8 mouse cellular contexts compared by ENCODE assay signal in genomic region chr5:96997310-96997801, GRCm38 (mm10). TPM values are rescaled to one million over a fixed set of nuclear protein-coding genes. Genes with fewer than 3 reads are reported as not detected.
DNase-seq lines count a peak whose midpoint lies in the region; ATAC-seq and TF ChIP-seq lines count a peak whose summit lies in the region.

Bmp2k (plus strand) TSS chr5:96997689.

- no peaks in the 10 kb centered on the region for H3K27me3 ChIP-seq in lung, embryonic 16.5 days (ENCODE audit: control insufficient read depth, insufficient read depth, low read depth, low read length)
- H3K27me3 ChIP-seq in thymus, adult 2 months (ENCODE audit: control insufficient read depth, insufficient read depth, low read length) = no peaks in the 10 kb centered on the region

- no peaks in the 10 kb centered on the region for H3K36me3 ChIP-seq in lung, embryonic 16.5 days (ENCODE audit: control insufficient read depth, insufficient read depth, low read length)
- no peaks in the 10 kb centered on the region for H3K36me3 ChIP-seq in thymus, adult 2 months (ENCODE audit: control insufficient read depth, insufficient read depth, low read length)

- H3K27ac ChIP-seq in lung, embryonic 16.5 days (ENCODE audit: low read length) = peak within 1 kb of the TSS; percentile 97
- H3K27ac ChIP-seq in thymus, adult 2 months (ENCODE audit: control insufficient read depth, insufficient read depth, low read length) = peak within 1 kb of the TSS; percentile 92

- peak; percentile 85 for TF ChIP-seq POLR2A in thymus, adult 2 months (IDR thresholded peaks at IDR 0.05; ENCODE audit: control insufficient read depth, extremely low read depth, insufficient read depth, low read length, poor library complexity)

- H3K4me1 ChIP-seq in lung, embryonic 16.5 days (replicated peaks; ENCODE audit: control insufficient read depth, insufficient read depth, low read length) = peaks cover 14% of the 10 kb centered on the region
- peaks cover 24% of the 10 kb centered on the region for H3K4me1 ChIP-seq in thymus, adult 2 months (replicated peaks; ENCODE audit: control insufficient read depth, insufficient read depth, low read length)

- ATAC-seq in frontal cortex, adult (ENCODE audit: low TSS enrichment) = peak; percentile 92
- ATAC-seq in hematopoietic stem cell, adult 5-6 weeks (replicated peaks in 1 of 2; ENCODE audit: insufficient read depth in 1 of 2, low FRiP score in 2 of 2, low TSS enrichment in 1 of 2, low read depth in 1 of 2, poor library complexity in 2 of 2, severe bottlenecking in 2 of 2) = peak; percentile 65 to 70
- ATAC-seq in lung, embryonic 16.5 days (ENCODE audit: low read depth) = peak; percentile 96

- H3K9me3 ChIP-seq in lung, embryonic 16.5 days (ENCODE audit: control insufficient read depth, low read length) = no peaks in the 10 kb centered on the region

- H3K9ac ChIP-seq in lung, embryonic 16.5 days (ENCODE audit: low read length) = peak within 1 kb of the TSS; percentile 77

- TF ChIP-seq CTCF in thymus, adult 2 months (IDR thresholded peaks at IDR 0.05; ENCODE audit: borderline replicate concordance, control insufficient read depth, extremely low read depth, insufficient read depth, low read length, poor library complexity) = no peak

- H3K4me2 ChIP-seq in lung, embryonic 16.5 days (ENCODE audit: low read depth, low read length) = peak within 1 kb of the TSS; percentile 70

- peak; percentile 88 for DNase-seq in MN1 (ENCODE audit: low spot score)
- DNase-seq in cerebellum, adult 8-10 months = peak; percentile 82
- peak; percentile 95 for DNase-seq in layer of hippocampus, adult 9-11 months
- peak; percentile 94 for DNase-seq in ovary, adult 18-20 months (ENCODE audit: low spot score)
- DNase-seq in thymus, adult 2 months = peak; percentile 86

- WGBS in lung, embryonic 16.5 days = under 1% methylated on average over 55 of the region's 78 CpGs
- 4% methylated on average over 65 of the region's 78 CpGs for WGBS in thymus, adult 2 months

- peak within 1 kb of the TSS; percentile 63 for H3K4me3 ChIP-seq in lung, embryonic 16.5 days (ENCODE audit: low read length)
- peak within 1 kb of the TSS; percentile 77 for H3K4me3 ChIP-seq in thymus, adult 2 months (ENCODE audit: control insufficient read depth, insufficient read depth, low read length)

RNA-seq across cellular contexts. Expression of gene Bmp2k, which starts in this region (rescaled TPM):
- total RNA-seq in hematopoietic stem cell, adult 5-6 weeks (2017) = 24.8 and 25.0 TPM in 2 replicates
- 9.7 and 11.5 TPM in 2 replicates for polyA plus RNA-seq in lung, embryonic 16.5 days (2015; fragmentation: Nextera tagmentation; extraction: Ambion mirVana)
- 21.7 and 27.5 TPM in 2 replicates for polyA plus RNA-seq in thymus, adult 2 months (2012; rRNA removed)

Comparison
In these comparisons a context has a peak if more than half of its experiments do, and no peak if none do; other contexts are left out.
1. Peak in every context shown above with its lines: DNase-seq, ATAC-seq, H3K4me3 ChIP-seq and H3K27ac ChIP-seq.